Mouse (Mus musculus) T-helper 17 cell (primary cell): ENCODE results near the gene 2210016L21Rik.
"Not testable (repeated sequence)": the region's sequence is repeated elsewhere in the genome, so short reads cannot be mapped to it uniquely, and the experiment has no call there.

Experiments used
- in situ Hi-C, 2 experiments: fragments of 300-600 bp; cut with MboI, MseI; formaldehyde crosslinking; loops; 1 replicate in 1 of 2; 2 replicates in 1 of 2; pipeline ENCODE4 v1.15.1; 2025; ENCODE audit warnings: high pct_unique_total_duplicates in 2 of 2

2210016L21Rik gene

DNA sequence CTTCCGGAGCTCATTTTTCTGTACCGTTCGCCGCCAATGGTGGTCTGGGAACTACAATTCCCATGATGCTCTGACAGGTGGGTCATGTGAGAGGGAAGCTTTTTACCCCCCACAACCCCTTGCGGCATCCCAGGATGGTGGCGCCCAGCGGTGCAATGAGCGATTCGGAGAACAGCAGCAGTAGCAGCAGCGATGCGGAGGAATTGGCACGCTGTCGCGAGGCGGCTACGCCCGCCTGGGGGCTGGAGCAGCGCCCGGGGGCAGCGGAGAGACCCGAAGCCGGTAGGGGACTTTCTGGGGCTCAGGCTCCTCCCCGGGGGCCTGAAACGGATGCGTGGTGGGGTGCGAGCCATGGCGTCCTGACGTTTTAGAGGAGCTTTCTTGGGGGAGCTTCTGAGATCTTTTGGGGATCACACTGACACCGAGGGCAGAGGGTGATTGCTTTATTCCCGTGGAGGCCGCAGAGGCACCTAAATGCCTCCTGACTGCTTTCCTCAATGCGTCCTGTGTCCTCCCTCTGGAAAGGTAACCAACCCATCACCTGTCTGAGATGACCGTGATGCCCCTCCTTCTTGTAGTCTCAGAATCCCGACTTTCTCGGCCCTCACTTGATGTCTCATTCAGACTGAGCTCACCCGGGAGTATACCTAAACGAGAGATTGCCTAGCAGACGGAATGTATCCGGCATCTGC, at the start of gene 2210016L21Rik:
Gene 2210016L21Rik (plus strand): TSS at position 85 of the 692 bp plus-strand sequence.
- in situ Hi-C loops: no loop called here

DNA sequence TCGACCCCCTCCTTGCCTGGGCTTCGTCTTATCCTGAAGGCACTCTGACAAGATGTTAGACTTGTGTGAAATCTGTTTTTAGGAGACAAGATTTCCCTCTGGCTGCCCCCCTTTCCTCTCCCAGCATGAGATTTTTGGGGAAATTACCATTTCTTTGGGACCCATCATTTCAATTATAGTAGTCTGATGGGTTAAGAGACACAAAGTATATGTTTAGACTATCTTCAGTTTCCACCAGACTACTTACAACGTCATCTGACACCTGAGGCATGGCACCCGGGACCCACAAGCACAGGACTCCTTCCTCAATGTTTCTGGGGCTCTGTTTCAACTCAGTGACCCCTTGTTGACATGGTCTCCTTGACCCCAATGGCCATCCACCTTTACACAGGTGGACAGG, 46.4 kb upstream of the 2210016L21Rik start:
- in situ Hi-C loops: no loop called here

DNA sequence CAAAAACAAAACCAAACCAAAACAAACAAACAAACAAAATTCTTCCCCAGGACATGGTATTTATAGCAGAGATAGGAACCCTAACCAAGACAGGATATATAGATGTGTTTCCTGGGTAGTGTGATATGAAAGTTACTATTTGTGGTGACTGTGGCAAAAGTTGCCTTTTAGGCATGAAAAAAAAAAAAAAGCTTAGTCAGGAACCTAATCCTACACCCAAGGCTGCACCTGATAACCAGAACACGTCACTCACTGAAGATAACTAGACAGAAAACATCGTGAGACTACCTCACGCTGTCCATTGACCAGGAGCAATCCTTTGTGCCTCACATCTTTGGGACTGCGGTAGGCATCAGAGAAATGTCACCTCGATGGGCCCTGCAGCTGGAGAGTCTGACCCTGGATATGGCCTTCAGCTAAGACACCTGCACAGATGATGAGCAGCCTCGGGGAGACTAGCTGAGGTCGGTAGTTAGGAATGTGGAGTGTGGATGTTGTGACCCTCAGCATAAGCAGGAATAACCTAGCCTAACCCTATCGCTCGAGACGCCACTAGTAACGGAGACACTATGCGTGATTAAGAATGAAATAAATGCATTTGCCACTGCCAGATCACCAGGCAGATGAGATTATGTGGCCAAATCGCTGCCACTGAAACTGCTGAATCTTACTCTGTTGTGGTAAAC, 45.1 kb upstream of the 2210016L21Rik start, which contains the start of gene Oasl2:
Gene Oasl2 (plus strand): TSS at position 249 of the 686 bp plus-strand sequence.
- in situ Hi-C loops: no loop called here

DNA sequence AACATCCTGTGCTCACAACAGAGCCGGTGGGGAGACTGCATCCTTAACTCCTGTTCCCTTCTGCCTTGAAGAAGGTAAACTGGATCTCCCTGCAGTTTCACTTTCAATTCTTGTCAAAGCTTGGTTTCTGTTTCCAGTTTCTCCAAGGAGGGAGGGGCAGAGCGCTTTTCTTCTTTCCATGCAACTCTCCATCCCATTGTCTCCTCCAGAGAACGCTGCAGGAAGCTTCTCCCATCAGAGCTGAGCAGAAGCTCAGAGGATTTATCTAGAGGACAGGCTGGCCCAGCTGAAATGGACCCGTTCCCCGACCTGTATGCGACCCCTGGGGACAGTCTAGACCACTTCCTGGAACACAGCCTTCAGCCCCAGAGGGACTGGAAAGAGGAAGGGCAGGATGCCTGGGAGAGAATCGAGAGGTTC, 44.6 kb upstream of the 2210016L21Rik start:
- in situ Hi-C loops: no loop called here

DNA sequence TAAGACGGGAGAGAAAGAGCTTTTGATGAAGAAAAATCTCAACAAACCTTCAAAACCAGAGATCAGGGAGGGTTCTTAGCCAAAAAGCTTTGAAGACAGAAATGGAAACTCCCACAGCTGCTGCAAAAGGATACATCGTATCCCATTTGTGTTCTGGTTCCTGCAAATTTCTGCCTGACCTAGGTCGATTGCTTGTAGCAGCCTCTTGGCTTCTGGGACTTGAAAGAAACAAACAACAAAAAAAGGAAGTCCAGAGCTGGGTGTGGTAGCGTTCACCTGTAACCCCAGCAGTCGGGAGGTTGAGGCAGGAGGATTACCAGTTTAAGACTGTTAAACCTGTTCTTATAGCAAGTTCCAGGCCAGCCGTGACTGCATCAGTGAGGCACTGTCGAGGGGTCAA, 43.1 kb upstream of the 2210016L21Rik start:
- in situ Hi-C loops: no loop called here

DNA sequence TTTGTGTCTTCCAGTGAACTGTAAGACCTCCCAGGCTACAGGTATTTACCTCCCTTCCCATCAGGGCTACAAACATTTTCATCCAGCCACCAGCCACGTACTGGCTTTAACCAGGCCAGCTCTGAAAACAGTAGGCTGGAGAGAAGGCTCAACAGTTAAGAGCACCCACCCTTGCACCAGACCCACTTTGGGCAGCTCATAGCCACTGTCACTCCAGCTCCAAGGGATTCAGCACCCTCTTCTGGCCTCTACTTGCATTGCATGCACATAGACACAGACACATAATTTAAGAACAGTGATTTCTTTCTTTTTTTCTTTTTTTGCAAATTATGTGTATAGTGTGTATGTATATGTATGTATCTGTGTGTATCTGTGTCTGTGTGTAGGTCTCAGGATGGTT, 39.5 kb upstream of the 2210016L21Rik start:
- in situ Hi-C loops: no loop called here

DNA sequence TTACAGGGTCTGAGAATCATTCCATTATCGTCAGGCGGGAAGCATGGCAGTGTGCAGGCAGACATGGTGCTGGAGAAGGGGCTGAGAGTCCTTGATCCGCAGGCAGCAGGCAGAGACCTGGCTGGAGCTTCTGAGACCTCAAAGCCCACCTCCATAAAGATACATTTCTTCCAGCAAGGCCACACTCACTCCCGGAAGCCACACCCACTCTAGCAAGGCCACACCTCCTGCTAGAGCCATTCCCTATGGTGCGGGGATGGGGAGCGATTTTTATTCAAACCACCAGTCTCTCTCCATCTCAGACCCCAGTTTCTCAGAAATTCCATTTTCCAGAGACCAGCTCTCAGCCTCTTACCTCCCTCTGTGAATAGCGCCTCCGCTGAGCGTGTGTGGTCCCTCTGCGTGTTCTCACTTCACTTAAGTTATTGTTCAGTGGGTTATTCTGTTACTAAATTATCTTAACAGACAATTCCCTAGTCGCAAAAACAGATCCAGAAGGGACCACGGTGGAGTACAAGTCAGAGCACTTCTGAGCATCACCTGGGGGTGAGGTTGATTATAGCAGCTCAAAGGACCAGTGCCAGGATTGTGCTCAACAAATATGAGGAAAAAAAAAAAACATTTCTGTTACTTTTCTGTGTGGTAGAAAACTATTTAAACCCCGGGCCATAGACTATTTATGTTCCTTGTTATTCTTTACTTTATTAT, 33.2 kb upstream of the 2210016L21Rik start:
- in situ Hi-C loops: no loop called here

DNA sequence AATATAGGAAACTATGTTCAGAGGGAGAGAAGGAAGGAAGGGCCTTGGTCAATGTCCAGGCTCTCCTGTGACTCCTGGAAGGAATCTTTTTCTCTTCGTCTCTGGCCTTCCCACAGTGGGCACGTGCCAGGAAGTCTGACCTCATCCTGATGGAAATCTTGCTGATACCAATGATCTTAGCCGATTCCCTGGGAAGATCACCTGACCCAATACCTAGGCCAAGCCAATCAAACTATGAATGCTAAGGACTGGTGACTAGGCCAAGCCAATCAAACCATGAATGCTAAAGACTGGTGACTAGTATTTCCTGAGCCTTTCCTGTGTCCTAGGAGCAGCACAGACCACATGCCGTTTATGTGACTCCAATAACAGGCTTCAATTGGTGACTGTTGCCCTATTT, 28.3 kb upstream of the 2210016L21Rik start:
- in situ Hi-C loops: no loop called here

DNA sequence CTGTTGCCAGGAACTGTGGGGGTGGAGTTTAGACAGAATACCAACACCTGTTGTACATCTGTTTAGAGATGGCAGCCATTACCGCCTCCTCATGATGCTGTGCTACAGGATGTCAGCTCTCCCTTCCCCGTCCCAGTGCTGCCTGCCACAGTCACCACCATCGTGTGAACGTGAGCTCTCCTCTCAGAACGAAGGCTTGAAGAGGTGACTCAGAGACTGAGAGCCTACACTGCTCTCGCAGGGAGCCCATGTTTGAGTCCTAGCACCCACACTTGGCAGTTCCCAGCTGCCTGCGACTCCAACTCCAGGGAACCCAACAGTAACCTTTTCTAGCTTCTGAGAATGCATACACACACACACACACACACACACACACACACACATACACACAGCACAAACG, 27.1 kb upstream of the 2210016L21Rik start:
- in situ Hi-C loops: no loop called here

DNA sequence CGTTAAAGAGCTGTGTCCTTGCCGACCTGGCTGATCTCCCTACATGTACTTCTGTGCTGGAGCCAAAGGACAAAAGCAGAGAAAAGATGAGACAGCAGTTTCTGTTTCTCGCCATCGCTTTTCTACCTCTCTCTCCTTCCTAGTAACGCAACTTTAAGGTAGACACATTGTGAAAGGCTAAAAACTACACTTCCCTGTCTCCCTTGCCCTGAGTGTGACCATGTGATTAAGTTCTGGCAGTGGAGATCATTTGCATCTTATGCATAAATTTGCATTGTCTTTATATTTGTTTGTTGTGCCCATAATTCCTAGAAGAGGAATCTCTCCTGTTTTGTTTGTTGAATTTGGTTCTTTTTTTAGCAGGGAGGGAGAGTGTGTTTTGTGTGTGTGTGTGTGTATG, 26.1 kb upstream of the 2210016L21Rik start:
- in situ Hi-C loops: no loop called here

DNA sequence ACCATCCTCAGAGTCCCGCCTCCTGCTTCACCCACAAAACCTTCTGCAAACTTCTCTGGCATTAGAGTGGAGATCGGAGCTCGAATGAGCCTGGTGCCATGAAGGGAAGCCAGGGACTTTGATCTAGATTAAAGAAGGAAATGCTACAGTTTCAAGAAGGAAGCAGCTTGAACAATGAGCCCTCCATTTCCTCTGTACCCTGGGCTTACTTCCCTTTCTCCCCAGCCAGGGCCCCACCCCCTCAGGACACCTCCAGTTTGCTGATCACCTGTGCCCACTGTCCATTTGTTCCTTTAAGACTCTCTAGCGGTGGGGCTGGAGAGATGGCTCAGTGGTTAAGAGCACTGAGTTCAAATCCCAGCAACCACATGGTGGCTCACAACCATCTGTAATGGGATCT, 25.2 kb upstream of the 2210016L21Rik start:
- in situ Hi-C loops: no loop called here

DNA sequence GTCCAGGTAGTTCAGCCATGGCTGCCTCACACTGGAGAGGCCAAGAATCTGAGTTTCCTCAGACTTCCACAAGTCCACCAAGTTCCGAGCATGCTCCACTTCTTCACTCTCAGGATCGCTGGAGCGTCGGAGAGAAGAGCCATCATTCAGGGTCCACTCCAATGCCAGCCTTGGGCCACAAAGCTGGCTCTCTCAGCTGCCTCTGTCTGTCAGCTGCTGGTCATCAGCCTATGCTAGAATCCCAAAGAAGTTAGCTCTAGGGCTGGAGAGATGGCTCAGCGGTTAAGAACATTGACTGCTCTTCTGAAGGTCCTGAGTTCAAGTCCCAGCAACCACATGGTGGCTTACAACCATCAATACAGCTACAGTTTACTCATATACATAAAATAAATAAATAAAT, 24.6 kb upstream of the 2210016L21Rik start:
- in situ Hi-C loops: not testable (repeated sequence)

DNA sequence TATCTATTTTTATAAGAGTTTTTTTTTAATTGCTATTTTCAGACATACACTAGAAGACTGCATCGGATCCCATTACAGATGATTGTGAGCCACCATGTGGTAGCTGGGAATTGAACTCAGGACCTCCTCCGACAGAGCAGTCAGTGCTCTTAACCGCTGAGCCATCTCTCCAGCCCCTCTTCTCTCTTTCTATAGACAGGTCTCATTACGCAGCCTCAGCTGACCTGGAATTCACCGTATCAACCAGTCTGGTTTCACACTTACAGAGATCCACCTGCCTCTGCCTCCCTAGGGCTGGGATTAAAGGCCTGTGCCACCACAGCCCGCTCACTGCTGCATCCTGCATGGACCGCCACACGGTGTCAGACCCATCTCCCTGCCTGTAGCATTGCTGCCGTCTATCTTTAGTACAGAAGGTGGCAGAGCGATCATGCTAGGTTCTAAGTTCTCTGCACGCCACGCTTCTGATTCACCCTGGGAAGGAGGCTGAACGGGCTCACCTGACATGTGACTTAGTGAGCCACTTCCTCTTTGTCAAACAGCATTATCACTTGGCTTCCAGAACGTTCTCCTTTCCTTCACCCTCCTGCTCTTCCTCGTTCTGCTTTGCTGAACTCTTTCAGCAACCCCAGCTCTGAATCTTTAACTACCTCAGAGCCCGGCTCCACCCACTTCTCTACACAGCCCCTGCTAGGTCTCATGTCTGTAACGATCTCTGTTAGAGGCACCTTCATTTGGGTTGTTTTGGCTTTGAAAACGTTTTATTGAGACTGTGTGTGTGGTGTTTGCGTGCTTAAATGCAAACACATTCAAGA, 20.2 kb upstream of the 2210016L21Rik start:
- in situ Hi-C loops: no loop called here

DNA sequence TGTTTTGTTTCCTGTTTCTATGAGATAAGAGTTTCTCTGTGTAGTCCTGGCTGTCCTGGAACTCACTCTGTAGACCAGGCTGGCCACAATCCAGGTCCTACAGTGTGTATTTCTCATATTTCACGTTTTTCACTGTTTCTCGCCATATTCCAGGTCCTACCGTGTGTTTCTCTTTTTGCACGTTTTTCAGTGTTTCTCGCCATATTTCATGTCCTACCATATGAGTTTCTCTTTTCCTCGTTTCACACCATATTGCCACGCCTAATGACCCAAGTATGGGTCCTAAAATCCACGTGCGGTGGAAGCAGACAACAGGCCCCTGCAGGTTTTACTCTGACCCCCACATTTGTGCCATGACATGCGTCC, 19.6 kb upstream of the 2210016L21Rik start:
- in situ Hi-C loops: no loop called here

DNA sequence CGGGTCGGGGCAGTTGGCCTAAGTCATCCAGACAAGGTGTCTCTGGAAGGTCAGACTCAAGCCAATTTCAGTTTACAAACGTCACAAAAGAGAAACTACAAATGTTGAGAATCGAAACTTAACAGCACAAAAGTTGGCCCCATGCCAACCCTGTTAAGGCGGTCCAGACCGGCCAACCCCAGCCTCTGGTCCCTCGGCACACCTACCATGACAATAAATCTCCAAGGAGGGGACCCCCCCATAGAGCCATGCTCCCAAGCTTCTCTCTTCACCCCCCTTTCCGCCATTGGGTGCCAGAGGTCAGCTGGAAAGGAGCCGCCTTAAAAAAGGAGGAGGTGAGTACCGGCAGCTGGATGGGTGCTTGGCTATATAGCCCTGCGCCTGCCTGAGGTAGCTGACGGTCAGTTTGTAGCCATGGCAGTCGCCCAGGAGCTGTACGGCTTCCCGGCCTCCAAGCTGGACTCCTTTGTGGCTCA, 18.9 kb upstream of the 2210016L21Rik start, which contains the start of gene Oasl1:
Gene Oasl1 (plus strand): TSS at position 243 of the 476 bp plus-strand sequence.
- in situ Hi-C loops: no loop called here

DNA sequence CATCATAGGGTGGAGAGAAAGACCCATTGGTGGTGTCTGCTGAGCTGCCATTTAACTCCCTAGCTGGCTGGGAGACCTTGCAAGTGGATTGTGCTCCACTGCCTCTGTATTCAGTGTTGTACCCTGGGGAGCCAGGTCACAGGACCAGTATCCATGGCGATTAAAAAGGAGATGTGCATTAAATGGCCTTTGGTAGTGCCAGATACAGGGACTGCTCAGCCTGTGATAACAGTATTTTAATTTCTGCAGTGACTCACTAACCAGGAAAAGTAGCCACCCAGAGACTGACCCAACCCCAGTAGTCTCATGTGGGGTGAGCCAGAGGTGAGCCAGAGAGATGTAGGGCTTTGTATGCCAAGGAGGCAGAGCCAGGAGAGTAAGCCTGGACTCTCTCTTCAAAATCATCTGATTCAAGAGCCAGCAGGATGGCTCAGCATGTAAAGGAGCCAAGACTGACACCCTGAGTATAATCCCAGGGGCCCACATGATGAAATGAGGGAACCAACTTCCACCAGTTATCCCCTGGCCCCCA, 15.7 kb upstream of the 2210016L21Rik start:
- in situ Hi-C loops: no loop called here

DNA sequence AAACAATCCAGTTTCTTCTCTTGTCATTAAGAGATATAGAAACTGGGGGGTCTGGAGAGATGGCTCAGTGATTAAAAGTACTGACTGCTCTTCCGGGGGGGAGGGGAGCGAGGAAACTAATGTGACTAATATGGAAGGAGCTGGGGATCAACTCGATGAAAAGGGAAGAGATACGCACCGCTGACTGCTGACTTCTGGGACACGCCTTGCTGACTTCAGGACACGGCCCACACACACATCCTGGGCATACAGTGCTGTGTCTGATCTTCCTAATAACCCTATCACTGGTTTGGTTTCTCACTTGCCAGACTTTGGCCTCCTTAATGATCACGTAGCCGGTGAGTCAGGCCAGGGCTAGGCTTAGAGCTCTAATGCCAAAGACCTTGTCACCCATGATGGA, 15.2 kb upstream of the 2210016L21Rik start:
- in situ Hi-C loops: no loop called here

DNA sequence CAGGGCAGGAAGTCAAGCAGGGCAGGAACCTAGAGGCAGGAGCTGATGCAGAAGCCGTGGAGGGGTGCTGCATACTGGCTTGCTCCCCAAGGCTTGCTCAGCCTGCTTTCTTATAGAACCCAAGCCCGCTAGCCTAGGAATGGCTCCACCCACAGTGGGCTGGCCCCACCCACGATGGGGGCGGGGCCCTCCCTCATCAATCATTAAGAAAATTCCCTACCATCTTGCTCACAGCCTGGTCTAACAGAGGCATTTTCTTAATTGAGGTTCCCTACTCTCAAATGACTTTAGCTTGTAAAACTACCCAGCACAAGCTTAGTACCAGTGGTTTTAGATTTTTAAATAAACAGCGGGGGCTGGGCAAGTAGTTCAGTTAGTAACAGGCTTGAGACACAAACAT, 10.3 kb upstream of the 2210016L21Rik start:
- in situ Hi-C loops: no loop called here

DNA sequence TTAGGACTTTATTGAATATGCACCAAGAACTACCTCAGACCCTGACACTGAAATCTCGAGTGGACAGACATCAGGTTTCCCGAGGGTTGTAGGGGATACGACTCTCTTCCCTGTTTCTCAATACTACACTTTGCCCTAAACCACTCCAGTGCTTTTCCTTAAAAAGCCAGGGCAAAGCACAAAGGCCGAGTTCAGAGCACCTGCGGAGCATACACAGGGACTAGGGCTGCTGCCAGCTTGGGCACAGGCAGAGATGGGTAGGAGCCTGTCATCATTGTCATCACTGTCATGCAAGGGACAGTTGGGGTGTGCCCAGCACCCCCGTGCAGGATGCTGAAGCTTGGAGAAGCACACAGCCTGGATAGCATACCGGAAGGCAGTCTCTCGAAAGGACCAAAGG, 8.8 kb upstream of the 2210016L21Rik start:
- in situ Hi-C loops: no loop called here

DNA sequence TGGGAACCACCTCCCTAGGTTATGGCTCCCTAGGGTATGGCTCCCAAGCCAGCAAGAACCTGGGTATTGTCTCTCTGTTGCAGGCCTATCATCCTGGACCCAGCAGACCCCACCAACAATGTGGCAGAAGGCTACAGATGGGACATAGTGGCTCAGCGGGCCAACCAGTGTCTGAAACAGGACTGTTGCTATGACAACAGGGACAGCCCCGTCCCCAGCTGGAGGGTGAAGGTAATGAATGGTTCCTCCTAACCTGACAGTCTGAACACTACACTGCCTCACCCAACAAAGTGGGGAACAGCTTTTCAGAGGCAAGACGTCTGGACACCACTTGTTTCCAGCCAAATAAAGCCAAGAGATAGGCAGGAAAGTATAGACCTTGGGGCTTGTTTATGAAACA, 6.1 kb upstream of the 2210016L21Rik start:
- in situ Hi-C loops: no loop called here

DNA sequence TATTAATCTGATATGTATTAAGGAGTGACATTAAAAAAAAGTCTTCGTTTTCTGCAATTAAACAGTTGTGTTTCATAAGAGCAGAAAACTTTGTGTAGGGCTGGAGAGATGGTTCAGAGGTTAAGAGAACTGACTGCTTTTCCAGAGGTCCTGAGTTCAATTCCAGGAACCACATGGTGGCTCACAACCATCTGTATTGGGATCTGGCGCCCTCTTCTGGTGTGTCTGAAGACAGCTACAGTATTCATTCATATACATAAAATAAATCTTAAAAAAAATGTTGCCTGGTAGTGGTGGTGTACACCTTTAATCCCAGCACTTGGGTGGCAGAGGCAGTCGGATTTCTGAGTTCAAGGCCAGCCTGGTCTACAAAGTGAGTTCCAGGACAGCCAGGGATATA, 820 bp upstream of the 2210016L21Rik start:
- in situ Hi-C loops: not testable (repeated sequence)
